Mouse (Mus musculus) spleen, adult 18-20 months (tissue): Measurements from ENCODE around the gene Mfrp.
"Not testable (repeated sequence)": the region's sequence is repeated elsewhere in the genome, so short reads cannot be mapped to it uniquely, and the experiment has no call there.

Experiments
- DNase-seq, 2 experiments: peaks; one replicate each; pipeline ENCODE4 v3.0.0; 2022; ENCODE audit warnings: mixed read lengths in 2 of 2

The Mfrp gene

GRCm38 (mm10) chr9:44106182-44106581 is 4.7 kb downstream of the Mfrp start:
- no peak for DNase-seq

- no peak for DNase-seq
Measured at GRCm38 (mm10) chr9:44106596-44106995, 5.1 kb downstream of the Mfrp start.

GRCm38 (mm10) chr9:44107110-44107509 is 5.6 kb downstream of the Mfrp start, which contains the start of gene C1qtnf5:
Gene C1qtnf5, plus strand, starts transcription at chr9:44107245.
- peak in 1 of 2 experiments; percentile 23 for DNase-seq

- DNase-seq: no peak
Measured at GRCm38 (mm10) chr9:44107557-44108179, 6.1 kb downstream of the Mfrp start.

GRCm38 (mm10) chr9:44108269-44109055 is 6.9 kb downstream of the Mfrp start:
- no peak for DNase-seq

GRCm38 (mm10) chr9:44109360-44110095 is 8.0 kb downstream of the Mfrp start:
- peak in 1 of 2 experiments; percentile 72 for DNase-seq

- not testable (repeated sequence) for DNase-seq
Measured at GRCm38 (mm10) chr9:44111909-44112308, 10.4 kb downstream of the Mfrp start.

- peak; percentile 86 to 92 for DNase-seq
Measured at GRCm38 (mm10) chr9:44113105-44113789, 11.7 kb downstream of the Mfrp start, which contains the start of the genes Gm49380 and Rnf26. Gene Gm49380, minus strand, starts transcription at chr9:44113500. Gene Rnf26, minus strand, starts transcription at chr9:44113517.

- DNase-seq: no peak
Measured at GRCm38 (mm10) chr9:44114453-44114852, 12.9 kb downstream of the Mfrp start.

- no peak for DNase-seq
Measured at GRCm38 (mm10) chr9:44115599-44115998, 14.1 kb downstream of the Mfrp start.

- no peak for DNase-seq
Measured at GRCm38 (mm10) chr9:44116182-44116581, 14.7 kb downstream of the Mfrp start.

- DNase-seq: peak in 1 of 2 experiments; percentile 58
Measured at GRCm38 (mm10) chr9:44119011-44119410, 17.5 kb downstream of the Mfrp start.

- DNase-seq: no peak
Measured at GRCm38 (mm10) chr9:44119948-44120465, 18.5 kb downstream of the Mfrp start.

GRCm38 (mm10) chr9:44124317-44124716 is 22.8 kb downstream of the Mfrp start:
- DNase-seq: no peak

GRCm38 (mm10) chr9:44125026-44125425 is 23.5 kb downstream of the Mfrp start:
- DNase-seq: no peak

GRCm38 (mm10) chr9:44125546-44126428 is 24.3 kb downstream of the Mfrp start:
- peak; percentile 60 to 81 for DNase-seq

GRCm38 (mm10) chr9:44126746-44127145 is 25.2 kb downstream of the Mfrp start:
- no peak for DNase-seq

GRCm38 (mm10) chr9:44127351-44127801 is 25.8 kb downstream of the Mfrp start:
- no peak for DNase-seq

- no peak for DNase-seq
Measured at GRCm38 (mm10) chr9:44129633-44130032, 28.1 kb downstream of the Mfrp start.

GRCm38 (mm10) chr9:44130034-44130433 is 28.5 kb downstream of the Mfrp start:
- DNase-seq: peak; percentile 69 to 71

- DNase-seq: peak; percentile 9 to 25
Measured at GRCm38 (mm10) chr9:44130581-44131275, 29.2 kb downstream of the Mfrp start.
